Mouse (Mus musculus): Measurements from ENCODE around the gene Gli2.

Gene Gli2

GRCm38 (mm10) chr1:118901868-118902586, 151.4 kb downstream of the Gli2 start:
- DNase-seq (ENCODE audit: low spot score in 2 of 2): no peak

GRCm38 (mm10) chr1:118898351-118898750, 155.1 kb downstream of the Gli2 start:
- DNase-seq (ENCODE audit: low spot score in 2 of 2): no peak

GRCm38 (mm10) chr1:118895026-118895762, 158.2 kb downstream of the Gli2 start:
- DNase-seq (ENCODE audit: low spot score in 2 of 2): no peak

GRCm38 (mm10) chr1:118891395-118891794, 162.0 kb downstream of the Gli2 start:
- no peak for DNase-seq (ENCODE audit: low spot score in 2 of 2)

- DNase-seq (ENCODE audit: low spot score in 2 of 2): no peak
Measured at GRCm38 (mm10) chr1:118890125-118890875, 163.1 kb downstream of the Gli2 start.

GRCm38 (mm10) chr1:118880781-118881247, 172.6 kb downstream of the Gli2 start:
- no peak for DNase-seq (ENCODE audit: low spot score in 2 of 2)

GRCm38 (mm10) chr1:118878291-118878690, 175.1 kb downstream of the Gli2 start:
- no peak for DNase-seq (ENCODE audit: low spot score in 2 of 2)

- no peak for DNase-seq (ENCODE audit: low spot score in 2 of 2)
Measured at GRCm38 (mm10) chr1:118875227-118875626, 178.2 kb downstream of the Gli2 start.

- DNase-seq (ENCODE audit: low spot score in 2 of 2): no peak
Measured at GRCm38 (mm10) chr1:118873559-118873958, 179.9 kb downstream of the Gli2 start.

GRCm38 (mm10) chr1:118864735-118865134, 188.7 kb downstream of the Gli2 start:
- DNase-seq (ENCODE audit: low spot score in 2 of 2): peak in 1 of 2 experiments; percentile 34

GRCm38 (mm10) chr1:118864031-118864430, 189.4 kb downstream of the Gli2 start:
- peak in 1 of 2 experiments; percentile 28 for DNase-seq (ENCODE audit: low spot score in 2 of 2)

- DNase-seq (ENCODE audit: low spot score in 2 of 2): no peak
Measured at GRCm38 (mm10) chr1:118858101-118858500, 195.3 kb downstream of the Gli2 start.

- DNase-seq (ENCODE audit: low spot score in 2 of 2): no peak
Measured at GRCm38 (mm10) chr1:118830658-118831057, 222.8 kb downstream of the Gli2 start.

- peak in 1 of 2 experiments; percentile 57 for DNase-seq (ENCODE audit: low spot score in 2 of 2)
Measured at GRCm38 (mm10) chr1:118826614-118827013, 226.8 kb downstream of the Gli2 start.

GRCm38 (mm10) chr1:118825467-118826219, 227.8 kb downstream of the Gli2 start:
- peak in 1 of 2 experiments; percentile 14 for DNase-seq (ENCODE audit: low spot score in 2 of 2)

- no peak for DNase-seq (ENCODE audit: low spot score in 2 of 2)
Measured at GRCm38 (mm10) chr1:118825035-118825434, 228.4 kb downstream of the Gli2 start.

GRCm38 (mm10) chr1:118822258-118822657, 231.2 kb downstream of the Gli2 start:
- no peak for DNase-seq (ENCODE audit: low spot score in 2 of 2)

- no peak for DNase-seq (ENCODE audit: low spot score in 2 of 2)
Measured at GRCm38 (mm10) chr1:118815015-118815414, 238.4 kb downstream of the Gli2 start.

- DNase-seq (ENCODE audit: low spot score in 2 of 2): peak; percentile 20 to 58
Measured at GRCm38 (mm10) chr1:118810336-118810735, 243.1 kb downstream of the Gli2 start.

GRCm38 (mm10) chr1:118806727-118807126, 246.7 kb downstream of the Gli2 start:
- no peak for DNase-seq (ENCODE audit: low spot score in 2 of 2)

GRCm38 (mm10) chr1:118802166-118802565, 251.3 kb downstream of the Gli2 start:
- DNase-seq (ENCODE audit: low spot score in 2 of 2): peak in 1 of 2 experiments; percentile 39

Data from left cerebral cortex, adult 9 months (tissue).